Mouse (Mus musculus): ENCODE results near the gene BC052040. TPM values are rescaled to one million over a fixed set of nuclear protein-coding genes. Genes with fewer than 3 reads are reported as not detected.

Gene BC052040
- polyA plus RNA-seq, 1 experiment from 2014 or later, result 12.6 TPM

DNA sequence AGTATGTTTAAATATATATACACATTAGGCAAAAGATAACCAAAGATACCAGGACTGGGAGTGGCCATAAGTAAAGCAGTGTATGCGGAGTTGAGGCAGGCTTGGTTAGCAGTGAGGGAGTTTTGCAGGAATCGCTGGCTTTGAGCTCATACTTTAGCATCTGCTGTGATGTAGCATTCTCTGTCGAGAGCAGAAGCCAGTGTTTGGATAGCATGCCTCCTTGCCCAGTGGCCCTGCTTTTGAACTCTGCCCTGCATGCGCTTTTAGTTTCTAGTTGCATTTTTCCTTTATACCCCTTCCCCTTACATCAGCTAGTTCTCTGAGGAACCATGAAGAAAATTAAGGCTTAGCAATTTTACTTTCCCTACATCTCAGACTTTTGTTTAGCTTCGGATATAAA, 136.0 kb downstream of the BC052040 start:
- H3K27me3 ChIP-seq (ENCODE audit: control insufficient read depth, insufficient read depth, low read length), result no peaks in the 10 kb centered on the region
- no peak overlapping the region for H3K9ac ChIP-seq (replicated peaks; ENCODE audit: low read depth, low read length)
- no peaks in the 10 kb centered on the region for H3K9me3 ChIP-seq (ENCODE audit: control insufficient read depth, low read length)
- ATAC-seq (ENCODE audit: low read depth), result no peak
- 79% methylated on average over 5 of the region's 5 CpGs for WGBS
- no peaks in the 10 kb centered on the region for H3K4me1 ChIP-seq (ENCODE audit: control insufficient read depth, insufficient read depth, low read length)
- H3K27ac ChIP-seq (ENCODE audit: low read depth, low read length), result no peak overlapping the region
- H3K36me3 ChIP-seq (ENCODE audit: control insufficient read depth, insufficient read depth, low read length), result no peaks in the 10 kb centered on the region
- no peak overlapping the region for H3K4me2 ChIP-seq (ENCODE audit: low read depth, low read length)
- H3K4me3 ChIP-seq (ENCODE audit: low read depth, low read length), result no peak overlapping the region

DNA sequence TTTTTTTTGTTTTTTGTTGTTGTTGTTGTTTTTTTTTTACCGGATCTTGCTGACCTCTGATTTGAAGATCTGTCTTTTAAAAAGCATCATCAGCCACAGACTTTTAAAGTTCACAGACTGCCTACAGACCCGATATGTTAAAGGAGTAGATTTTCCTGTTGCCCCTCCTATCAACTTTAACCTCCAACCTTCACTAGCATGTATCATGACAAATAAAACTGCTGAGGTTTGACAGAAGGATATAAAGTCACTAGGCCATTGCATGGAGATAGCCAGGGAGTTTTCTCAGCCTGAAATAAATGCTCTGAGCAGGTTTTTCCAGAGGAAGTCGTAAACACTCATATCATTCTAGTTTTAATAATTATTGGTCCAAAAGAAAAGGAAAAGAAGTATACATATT, 136.5 kb downstream of the BC052040 start:
- H3K4me1 ChIP-seq (ENCODE audit: control insufficient read depth, insufficient read depth, low read length), result no peaks in the 10 kb centered on the region
- no peaks in the 10 kb centered on the region for H3K9me3 ChIP-seq (ENCODE audit: control insufficient read depth, low read length)
- no peaks in the 10 kb centered on the region for H3K36me3 ChIP-seq (ENCODE audit: control insufficient read depth, insufficient read depth, low read length)
- no peak for ATAC-seq (ENCODE audit: low read depth)
- H3K4me3 ChIP-seq (ENCODE audit: low read depth, low read length), result no peak overlapping the region
- H3K27me3 ChIP-seq (ENCODE audit: control insufficient read depth, insufficient read depth, low read length), result no peaks in the 10 kb centered on the region
- no peak overlapping the region for H3K27ac ChIP-seq (ENCODE audit: low read depth, low read length)
- H3K4me2 ChIP-seq (ENCODE audit: low read depth, low read length), result no peak overlapping the region
- H3K9ac ChIP-seq (replicated peaks; ENCODE audit: low read depth, low read length), result no peak overlapping the region
- 76% methylated on average over 3 of the region's 3 CpGs for WGBS

DNA sequence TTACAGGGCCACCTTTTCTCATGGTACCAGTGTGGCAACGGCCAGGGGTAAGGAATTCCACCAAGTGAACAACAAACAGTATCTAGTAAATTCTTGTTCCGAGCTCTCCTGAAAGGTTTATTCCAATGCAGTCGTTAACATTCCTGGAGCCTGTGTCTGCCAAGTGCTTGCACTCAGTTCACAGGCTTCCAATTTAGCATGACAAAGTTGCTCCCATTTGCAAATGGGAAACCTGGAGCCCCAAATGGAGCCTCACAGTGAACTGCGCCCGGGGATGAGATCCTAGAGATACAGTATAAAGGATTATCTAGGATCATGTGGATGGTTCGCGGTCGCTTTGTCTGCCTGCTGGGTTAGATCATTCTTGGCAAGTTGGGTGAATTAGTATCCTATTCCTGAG, 141.9 kb downstream of the BC052040 start:
- H3K4me1 ChIP-seq (ENCODE audit: control insufficient read depth, insufficient read depth, low read length), result peaks cover 7% of the 10 kb centered on the region
- no peaks in the 10 kb centered on the region for H3K9me3 ChIP-seq (ENCODE audit: control insufficient read depth, low read length)
- H3K4me2 ChIP-seq (ENCODE audit: low read depth, low read length), result no peak overlapping the region
- H3K36me3 ChIP-seq (ENCODE audit: control insufficient read depth, insufficient read depth, low read length), result no peaks in the 10 kb centered on the region
- no peak overlapping the region for H3K4me3 ChIP-seq (ENCODE audit: low read depth, low read length)
- peak; percentile 69; the same call in 1 of the 2 replicates for ATAC-seq (ENCODE audit: low read depth)
- 12% methylated on average over 8 of the region's 8 CpGs for WGBS
- H3K9ac ChIP-seq (replicated peaks; ENCODE audit: low read depth, low read length), result no peak overlapping the region
- H3K27me3 ChIP-seq (ENCODE audit: control insufficient read depth, insufficient read depth, low read length), result no peaks in the 10 kb centered on the region
- no peak overlapping the region for H3K27ac ChIP-seq (ENCODE audit: low read depth, low read length)

DNA sequence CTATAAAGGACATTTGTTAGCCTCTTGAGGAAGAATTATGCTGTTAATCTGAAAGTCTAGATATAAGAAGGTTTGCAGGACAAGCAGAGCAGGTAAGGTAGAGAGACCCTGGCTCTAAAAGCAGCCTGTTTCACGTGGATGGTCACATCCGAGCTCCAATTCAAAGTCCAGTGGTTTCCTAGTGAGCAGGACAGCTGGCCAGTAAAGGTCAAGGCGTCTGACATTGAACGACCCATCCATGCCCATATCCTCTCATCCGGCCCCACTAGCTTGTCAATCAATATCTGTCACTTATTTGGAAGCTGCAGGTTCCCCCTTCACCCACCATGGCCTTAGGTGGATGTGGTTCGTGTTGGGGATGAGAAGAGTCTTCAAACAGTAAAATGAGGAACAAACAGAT, 142.7 kb downstream of the BC052040 start:
- no peak overlapping the region for H3K4me2 ChIP-seq (ENCODE audit: low read depth, low read length)
- no peaks in the 10 kb centered on the region for H3K27me3 ChIP-seq (ENCODE audit: control insufficient read depth, insufficient read depth, low read length)
- no peaks in the 10 kb centered on the region for H3K9me3 ChIP-seq (ENCODE audit: control insufficient read depth, low read length)
- ATAC-seq (ENCODE audit: low read depth), result no peak
- peaks cover 7% of the 10 kb centered on the region for H3K4me1 ChIP-seq (ENCODE audit: control insufficient read depth, insufficient read depth, low read length)
- no peak overlapping the region for H3K4me3 ChIP-seq (ENCODE audit: low read depth, low read length)
- H3K27ac ChIP-seq (ENCODE audit: low read depth, low read length), result no peak overlapping the region
- H3K36me3 ChIP-seq (ENCODE audit: control insufficient read depth, insufficient read depth, low read length), result no peaks in the 10 kb centered on the region
- WGBS, result 52% methylated on average over 6 of the region's 6 CpGs
- no peak overlapping the region for H3K9ac ChIP-seq (replicated peaks; ENCODE audit: low read depth, low read length)

DNA sequence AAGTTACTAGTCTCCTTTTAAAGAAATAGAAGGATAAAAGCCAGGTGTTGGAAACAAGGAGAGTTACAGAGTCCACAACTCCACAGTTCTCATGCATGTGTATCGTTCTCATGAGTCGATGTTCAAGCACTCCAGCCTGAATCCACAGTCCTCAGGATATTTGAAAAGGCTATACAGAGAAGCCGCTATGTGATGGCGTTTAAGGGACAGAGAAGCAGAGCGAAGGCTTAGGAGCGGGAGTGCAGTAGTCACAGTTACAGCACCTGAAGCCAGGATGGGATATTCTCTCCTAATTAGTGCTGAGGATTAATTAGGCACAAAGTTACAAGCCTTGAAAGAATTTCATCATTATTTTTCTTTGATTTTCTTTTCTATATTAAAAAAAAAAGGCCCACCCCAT, 143.2 kb downstream of the BC052040 start:
- no peak overlapping the region for H3K9ac ChIP-seq (replicated peaks; ENCODE audit: low read depth, low read length)
- WGBS, result 78% methylated on average over 6 of the region's 6 CpGs
- H3K4me2 ChIP-seq (ENCODE audit: low read depth, low read length), result no peak overlapping the region
- no peak for ATAC-seq (ENCODE audit: low read depth)
- no peaks in the 10 kb centered on the region for H3K9me3 ChIP-seq (ENCODE audit: control insufficient read depth, low read length)
- H3K36me3 ChIP-seq (ENCODE audit: control insufficient read depth, insufficient read depth, low read length), result no peaks in the 10 kb centered on the region
- H3K4me1 ChIP-seq (ENCODE audit: control insufficient read depth, insufficient read depth, low read length), result peaks cover 7% of the 10 kb centered on the region
- no peaks in the 10 kb centered on the region for H3K27me3 ChIP-seq (ENCODE audit: control insufficient read depth, insufficient read depth, low read length)
- H3K27ac ChIP-seq (ENCODE audit: low read depth, low read length), result no peak overlapping the region
- H3K4me3 ChIP-seq (ENCODE audit: low read depth, low read length), result no peak overlapping the region

DNA sequence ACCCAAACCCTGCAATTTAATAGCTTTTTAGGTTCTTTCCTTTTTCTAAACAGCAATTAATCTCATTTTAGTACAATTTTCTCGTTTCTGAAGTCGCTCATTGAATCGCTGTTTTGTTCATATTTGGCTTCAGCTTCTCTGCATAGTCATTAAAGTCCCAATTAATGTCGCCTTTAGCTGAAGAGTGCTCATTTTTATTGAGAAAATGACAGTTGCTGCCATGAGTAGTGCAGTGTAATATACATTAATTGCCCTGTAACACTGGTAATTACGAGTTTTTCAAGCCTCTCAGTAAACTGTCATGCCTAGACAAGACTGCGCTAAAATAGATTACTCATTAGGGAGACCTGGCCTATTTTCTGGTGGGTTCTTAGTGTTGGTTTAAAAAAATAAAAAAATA, 144.0 kb downstream of the BC052040 start:
- WGBS, result 28% methylated on average over 6 of the region's 6 CpGs
- Histone ChIP-seq H3K27ac (ENCODE audit: low read depth, low read length) (no peak overlapping the region), H3K36me3 (ENCODE audit: control insufficient read depth, insufficient read depth, low read length) (no peaks in the 10 kb centered on the region), H3K4me2 (ENCODE audit: low read depth, low read length) (no peak overlapping the region), H3K9ac (replicated peaks; ENCODE audit: low read depth, low read length) (no peak overlapping the region), H3K27me3 (ENCODE audit: control insufficient read depth, insufficient read depth, low read length) (no peaks in the 10 kb centered on the region), H3K9me3 (ENCODE audit: control insufficient read depth, low read length) (no peaks in the 10 kb centered on the region), H3K4me1 (ENCODE audit: control insufficient read depth, insufficient read depth, low read length) (peaks cover 7% of the 10 kb centered on the region), H3K4me3 (ENCODE audit: low read depth, low read length) (no peak overlapping the region)
- peak; percentile 44; the same call in 1 of the 2 replicates for ATAC-seq (ENCODE audit: low read depth)

DNA sequence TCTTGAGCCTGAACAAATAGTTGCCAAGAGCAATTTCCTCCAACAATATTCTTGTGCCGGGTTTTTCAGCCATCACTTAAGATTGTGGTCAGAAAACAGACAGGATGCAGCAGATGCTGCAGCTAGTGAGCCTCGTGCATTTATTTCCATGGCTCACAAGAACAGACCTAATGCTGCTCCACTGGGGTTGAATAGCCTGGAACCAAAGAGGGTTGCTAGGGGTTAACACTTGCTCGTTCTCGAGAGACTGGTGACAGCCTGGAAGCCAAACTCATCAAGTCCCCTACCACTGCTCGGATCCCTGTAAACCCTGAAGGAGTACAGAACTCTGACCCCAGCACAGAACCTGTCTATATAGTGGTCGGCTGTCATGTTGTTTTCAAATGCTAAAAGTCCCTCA, 144.4 kb downstream of the BC052040 start:
- no peak for ATAC-seq (ENCODE audit: low read depth)
- peaks cover 7% of the 10 kb centered on the region for H3K4me1 ChIP-seq (ENCODE audit: control insufficient read depth, insufficient read depth, low read length)
- no peaks in the 10 kb centered on the region for H3K9me3 ChIP-seq (ENCODE audit: control insufficient read depth, low read length)
- H3K4me2 ChIP-seq (ENCODE audit: low read depth, low read length), result no peak overlapping the region
- no peak overlapping the region; the same call in 1 of the 2 replicates for H3K27ac ChIP-seq (ENCODE audit: low read depth, low read length)
- no peak overlapping the region for H3K4me3 ChIP-seq (ENCODE audit: low read depth, low read length)
- 14% methylated on average over 6 of the region's 6 CpGs for WGBS
- no peaks in the 10 kb centered on the region for H3K27me3 ChIP-seq (ENCODE audit: control insufficient read depth, insufficient read depth, low read length)
- no peaks in the 10 kb centered on the region for H3K36me3 ChIP-seq (ENCODE audit: control insufficient read depth, insufficient read depth, low read length)
- no peak overlapping the region for H3K9ac ChIP-seq (replicated peaks; ENCODE audit: low read depth, low read length)

DNA sequence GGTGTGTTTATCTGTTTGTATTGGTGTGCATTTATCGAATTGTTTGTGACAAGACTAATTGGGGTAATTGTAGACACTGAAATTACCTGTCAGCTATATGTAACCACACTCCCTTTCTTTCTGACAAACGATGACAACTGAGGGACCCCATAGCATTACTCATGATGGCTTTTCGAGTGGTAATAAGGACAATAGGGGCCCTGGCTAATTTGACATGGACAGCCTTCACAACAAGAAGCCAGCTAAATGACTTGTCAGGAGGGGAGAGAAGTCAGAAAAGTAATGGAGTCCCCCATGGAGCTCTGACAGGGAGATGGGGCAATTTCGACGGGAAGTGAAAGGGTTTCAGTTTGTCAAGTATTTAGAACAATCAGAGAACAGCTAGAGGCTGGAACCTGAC, 145.3 kb downstream of the BC052040 start:
- H3K36me3 ChIP-seq (ENCODE audit: control insufficient read depth, insufficient read depth, low read length), result no peaks in the 10 kb centered on the region
- no peak overlapping the region for H3K9ac ChIP-seq (replicated peaks; ENCODE audit: low read depth, low read length)
- no peaks in the 10 kb centered on the region for H3K27me3 ChIP-seq (ENCODE audit: control insufficient read depth, insufficient read depth, low read length)
- peaks cover 7% of the 10 kb centered on the region for H3K4me1 ChIP-seq (ENCODE audit: control insufficient read depth, insufficient read depth, low read length)
- no peak overlapping the region for H3K4me2 ChIP-seq (ENCODE audit: low read depth, low read length)
- no peaks in the 10 kb centered on the region for H3K9me3 ChIP-seq (ENCODE audit: control insufficient read depth, low read length)
- 11% methylated on average over 5 of the region's 5 CpGs for WGBS
- H3K4me3 ChIP-seq (ENCODE audit: low read depth, low read length), result no peak overlapping the region
- H3K27ac ChIP-seq (ENCODE audit: low read depth, low read length), result no peak overlapping the region
- no peak for ATAC-seq (ENCODE audit: low read depth)

DNA sequence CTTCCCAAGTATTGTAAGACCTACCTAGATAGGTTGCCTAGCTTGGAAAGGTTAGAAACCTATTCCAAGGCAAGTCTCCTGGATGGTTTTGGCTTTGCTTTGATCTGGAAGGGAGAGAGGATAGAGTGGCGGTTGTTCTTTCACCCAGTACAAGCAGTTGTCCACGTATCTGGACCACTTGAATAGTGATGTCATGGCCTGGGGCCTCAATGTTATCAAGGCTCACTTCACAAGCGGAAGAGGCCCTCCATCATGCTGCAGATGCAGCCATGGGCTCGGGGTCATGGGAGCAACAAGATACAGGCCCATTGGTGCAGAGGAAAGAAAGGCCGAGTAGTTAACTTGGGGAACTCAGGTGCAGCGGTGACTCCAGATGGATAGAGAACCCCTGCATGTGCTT, 147.1 kb downstream of the BC052040 start:
- H3K27me3 ChIP-seq (ENCODE audit: control insufficient read depth, insufficient read depth, low read length), result no peaks in the 10 kb centered on the region
- H3K4me2 ChIP-seq (ENCODE audit: low read depth, low read length), result no peak overlapping the region
- H3K9me3 ChIP-seq (ENCODE audit: control insufficient read depth, low read length), result no peaks in the 10 kb centered on the region
- H3K9ac ChIP-seq (replicated peaks; ENCODE audit: low read depth, low read length), result no peak overlapping the region
- H3K36me3 ChIP-seq (ENCODE audit: control insufficient read depth, insufficient read depth, low read length), result no peaks in the 10 kb centered on the region
- H3K4me3 ChIP-seq (ENCODE audit: low read depth, low read length), result no peak overlapping the region
- H3K27ac ChIP-seq (ENCODE audit: low read depth, low read length), result no peak overlapping the region
- ATAC-seq (ENCODE audit: low read depth), result no peak
- 90% methylated on average over 6 of the region's 6 CpGs for WGBS
- peaks cover 7% of the 10 kb centered on the region for H3K4me1 ChIP-seq (ENCODE audit: control insufficient read depth, insufficient read depth, low read length)

DNA sequence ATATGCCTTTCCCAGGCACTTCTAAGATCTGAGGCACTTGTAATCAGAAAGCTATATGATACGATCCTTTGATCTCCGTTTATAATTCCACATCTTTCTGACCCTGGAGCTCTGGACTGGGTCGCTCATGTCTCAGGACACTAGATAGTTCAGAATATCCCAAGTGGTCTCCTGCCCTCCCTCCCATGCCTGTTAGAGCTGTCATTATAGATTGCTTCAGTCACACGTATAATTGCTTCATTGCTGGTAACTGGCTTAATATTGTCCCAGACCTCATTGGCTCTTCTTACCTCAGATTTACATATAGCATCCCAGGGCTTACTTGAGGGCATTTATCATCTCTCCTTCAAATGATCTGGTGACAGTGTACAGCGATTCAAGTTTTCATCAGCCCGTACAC, 149.0 kb downstream of the BC052040 start:
- Histone ChIP-seq H3K4me1 (ENCODE audit: control insufficient read depth, insufficient read depth, low read length) (peaks cover 6% of the 10 kb centered on the region), H3K9me3 (ENCODE audit: control insufficient read depth, low read length) (no peaks in the 10 kb centered on the region), H3K4me2 (ENCODE audit: low read depth, low read length) (no peak overlapping the region), H3K36me3 (ENCODE audit: control insufficient read depth, insufficient read depth, low read length) (no peaks in the 10 kb centered on the region), H3K4me3 (ENCODE audit: low read depth, low read length) (no peak overlapping the region), H3K27me3 (ENCODE audit: control insufficient read depth, insufficient read depth, low read length) (no peaks in the 10 kb centered on the region), H3K9ac (replicated peaks; ENCODE audit: low read depth, low read length) (no peak overlapping the region), H3K27ac (ENCODE audit: low read depth, low read length) (no peak overlapping the region)
- 78% methylated on average over 6 of the region's 6 CpGs for WGBS
- ATAC-seq (ENCODE audit: low read depth), result no peak
